Mouse (Mus musculus): ENCODE measurements around the gene Gm28305. TPM values are rescaled to one million over a fixed set of nuclear protein-coding genes. Genes with fewer than 3 reads are reported as not detected.

Gm28305 gene
- not detected in 2 replicates for polyA plus RNA-seq (2014; fragmentation: Nextera tagmentation; extraction: Ambion mirVana)

DNA sequence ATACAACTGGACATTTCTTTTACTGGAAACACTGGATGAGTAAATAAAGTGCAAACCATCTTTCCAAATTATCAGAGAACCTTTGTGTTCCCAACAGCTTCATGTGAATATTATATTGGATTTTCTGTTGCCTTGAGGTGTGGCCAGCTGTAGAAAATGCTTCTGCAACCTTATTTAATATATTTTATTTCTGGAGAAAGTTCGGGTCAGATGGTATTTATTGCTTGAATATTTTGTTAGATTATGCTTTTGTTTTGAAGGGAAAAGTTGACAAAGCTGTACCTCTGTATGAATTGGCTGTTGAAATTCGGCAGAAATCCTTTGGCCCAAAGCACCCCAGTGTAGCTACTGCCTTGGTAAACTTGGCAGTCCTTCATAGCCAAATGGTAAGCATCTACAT lies at the start of gene Gm28305:
Gene Gm28305, plus strand, starts transcription at position 301 of the 400 bp plus-strand sequence.
- Histone ChIP-seq H3K4me3 (replicated peaks; ENCODE audit: low read depth, low read length) (no peak within 1 kb of the TSS), H3K9me3 (ENCODE audit: control insufficient read depth, low read length) (no peaks in the 10 kb centered on the region), H3K27ac (replicated peaks; ENCODE audit: low read depth, low read length) (no peak within 1 kb of the TSS), H3K36me3 (ENCODE audit: control insufficient read depth, insufficient read depth, low read length) (peaks cover 26% of the 10 kb centered on the region; the same call in 1 of the 2 replicates), H3K4me2 (ENCODE audit: low read length) (no peak within 1 kb of the TSS), H3K9ac (replicated peaks; ENCODE audit: low read length) (no peak within 1 kb of the TSS), H3K4me1 (ENCODE audit: control insufficient read depth, insufficient read depth, low read length) (no peaks in the 10 kb centered on the region), H3K27me3 (ENCODE audit: control insufficient read depth, insufficient read depth, low read length) (no peaks in the 10 kb centered on the region)
- ATAC-seq (ENCODE audit: low FRiP score, low TSS enrichment) (no peak), DNase-seq (no peak)
- WGBS: 73% methylated on average over 2 of the region's 2 CpGs

DNA sequence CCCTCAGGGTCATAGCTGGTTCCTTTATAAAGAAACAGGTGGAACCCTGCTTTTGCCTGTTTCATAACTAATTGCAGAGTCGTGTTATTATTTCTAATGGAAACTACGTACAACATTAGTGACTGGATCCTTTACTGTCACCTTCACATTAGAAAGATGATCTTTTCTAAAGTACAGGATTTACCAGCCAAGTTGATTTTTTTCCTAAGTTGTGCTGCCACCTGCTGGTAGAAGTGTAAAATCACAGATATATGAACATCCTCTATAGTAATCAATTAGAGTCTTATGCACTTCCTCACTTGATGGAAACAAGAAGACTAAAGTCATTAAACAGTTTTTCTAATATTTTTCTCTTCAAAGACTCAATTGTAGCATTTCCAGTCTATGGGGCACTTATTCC lies 44.0 kb upstream of the Gm28305 start:
- DNase-seq (peak; percentile 92), ATAC-seq (ENCODE audit: low FRiP score, low TSS enrichment) (no peak)
- 13% methylated on average over 2 of the region's 2 CpGs for WGBS

DNA sequence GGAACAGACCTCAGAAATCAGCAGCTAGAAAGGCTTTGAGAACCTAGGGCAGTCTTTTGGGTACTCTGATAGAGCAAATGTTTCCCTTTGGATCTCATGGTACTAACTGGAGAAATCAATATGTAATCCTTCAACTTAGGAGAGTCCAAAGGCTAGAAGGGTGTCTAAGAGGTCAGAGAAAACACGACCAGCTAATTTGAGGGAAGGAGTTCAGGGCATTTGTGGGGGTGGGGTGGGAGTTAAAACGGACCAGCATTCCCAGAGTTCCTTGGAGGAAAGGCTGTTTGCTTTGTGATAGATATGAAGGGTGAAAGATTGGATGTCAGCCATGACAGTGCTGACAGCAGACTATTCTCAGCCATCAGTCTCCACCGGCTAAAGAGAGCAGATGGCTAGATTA lies 39.9 kb upstream of the Gm28305 start:
- Histone ChIP-seq H3K27ac (replicated peaks; ENCODE audit: low read depth, low read length) (no peak overlapping the region), H3K4me2 (ENCODE audit: low read length) (no peak overlapping the region), H3K9ac (replicated peaks; ENCODE audit: low read length) (no peak overlapping the region), H3K27me3 (ENCODE audit: control insufficient read depth, insufficient read depth, low read length) (no peaks in the 10 kb centered on the region), H3K9me3 (ENCODE audit: control insufficient read depth, low read length) (no peaks in the 10 kb centered on the region), H3K36me3 (ENCODE audit: control insufficient read depth, insufficient read depth, low read length) (no peaks in the 10 kb centered on the region), H3K4me3 (replicated peaks; ENCODE audit: low read depth, low read length) (no peak overlapping the region), H3K4me1 (ENCODE audit: control insufficient read depth, insufficient read depth, low read length) (peaks cover 6% of the 10 kb centered on the region; the same call in 1 of the 2 replicates)
- no peak for ATAC-seq (ENCODE audit: low FRiP score, low TSS enrichment)
- WGBS: 62% methylated on average over 3 of the region's 3 CpGs
- DNase-seq: no peak

More for the DNA sequence above, 44.0 kb upstream of the Gm28305 start:
- Histone ChIP-seq H3K27me3 (ENCODE audit: control insufficient read depth, insufficient read depth, low read length) (no peaks in the 10 kb centered on the region), H3K9me3 (ENCODE audit: control insufficient read depth, low read length) (no peaks in the 10 kb centered on the region), H3K9ac (replicated peaks; ENCODE audit: low read length) (no peak overlapping the region), H3K27ac (replicated peaks; ENCODE audit: low read depth, low read length) (no peak overlapping the region), H3K4me1 (ENCODE audit: control insufficient read depth, insufficient read depth, low read length) (no peaks in the 10 kb centered on the region), H3K36me3 (ENCODE audit: control insufficient read depth, insufficient read depth, low read length) (no peaks in the 10 kb centered on the region), H3K4me3 (replicated peaks; ENCODE audit: low read depth, low read length) (no peak overlapping the region), H3K4me2 (ENCODE audit: low read length) (no peak overlapping the region)

DNA sequence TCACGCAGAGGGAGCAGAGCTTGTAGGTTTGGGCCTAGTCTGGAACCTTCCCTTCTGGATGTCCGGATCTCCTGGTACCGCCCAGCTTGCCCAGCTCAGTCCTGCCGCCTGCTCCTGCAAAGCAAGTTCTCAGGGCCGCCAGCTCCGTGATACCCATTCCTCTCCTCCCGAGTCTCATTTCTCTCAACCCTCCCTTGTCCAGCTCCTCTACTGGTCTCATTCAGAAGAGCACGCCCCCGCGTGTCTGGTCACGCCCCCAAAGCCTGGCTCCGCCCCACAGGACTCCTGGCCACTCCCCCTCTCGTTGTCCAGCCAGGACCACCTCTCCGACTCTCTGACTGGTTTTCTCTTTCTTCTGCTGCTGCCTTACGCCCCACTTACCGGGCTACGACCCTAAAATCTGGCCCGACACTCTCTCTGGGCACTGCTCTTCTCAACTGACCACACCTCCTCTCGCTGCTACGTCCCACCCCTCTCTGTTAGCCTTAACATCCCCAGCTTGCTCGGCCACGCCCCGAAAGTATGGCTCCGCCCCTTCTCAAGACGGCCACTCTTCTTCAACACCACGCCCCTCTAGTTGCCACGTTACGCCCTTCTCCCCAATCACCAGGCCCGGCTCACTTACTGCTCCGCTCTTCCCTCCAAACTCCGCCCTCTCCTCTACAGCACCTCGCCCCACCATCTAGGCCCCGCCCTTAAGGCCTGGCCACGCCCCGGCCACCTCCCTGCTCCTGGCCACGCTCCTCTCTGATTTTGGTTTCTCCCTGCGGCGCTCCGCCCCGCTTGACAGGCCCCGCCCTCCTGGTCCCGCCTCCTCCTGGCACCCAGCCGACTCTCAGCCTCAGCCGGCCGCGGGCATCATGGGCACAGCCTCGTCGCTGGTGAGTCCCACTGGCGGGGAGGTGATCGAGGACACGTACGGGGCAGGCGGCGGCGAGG lies 38.3 kb upstream of the Gm28305 start, which contains the start of gene Nphp3:
Gene Nphp3, plus strand, starts transcription at position 624 of the 939 bp plus-strand sequence.
- H3K27ac ChIP-seq (replicated peaks; ENCODE audit: low read depth, low read length): peak within 1 kb of the TSS; percentile 74
- H3K4me1 ChIP-seq (ENCODE audit: control insufficient read depth, insufficient read depth, low read length): peaks cover 6% of the 10 kb centered on the region; the same call in 1 of the 2 replicates
- WGBS: under 1% methylated on average over 55 of the region's 55 CpGs
- peak within 1 kb of the TSS; percentile 69 for H3K4me2 ChIP-seq (ENCODE audit: low read length)
- peak within 1 kb of the TSS; percentile 39 for H3K9ac ChIP-seq (replicated peaks; ENCODE audit: low read length)
- no peaks in the 10 kb centered on the region for H3K9me3 ChIP-seq (ENCODE audit: control insufficient read depth, low read length)
- no peaks in the 10 kb centered on the region for H3K36me3 ChIP-seq (ENCODE audit: control insufficient read depth, insufficient read depth, low read length)
- ATAC-seq (ENCODE audit: low FRiP score, low TSS enrichment): peak; percentile 98
- H3K4me3 ChIP-seq (replicated peaks; ENCODE audit: low read depth, low read length): peak within 1 kb of the TSS; percentile 61
- DNase-seq: peak; percentile 98
- H3K27me3 ChIP-seq (ENCODE audit: control insufficient read depth, insufficient read depth, low read length): no peaks in the 10 kb centered on the region

DNA sequence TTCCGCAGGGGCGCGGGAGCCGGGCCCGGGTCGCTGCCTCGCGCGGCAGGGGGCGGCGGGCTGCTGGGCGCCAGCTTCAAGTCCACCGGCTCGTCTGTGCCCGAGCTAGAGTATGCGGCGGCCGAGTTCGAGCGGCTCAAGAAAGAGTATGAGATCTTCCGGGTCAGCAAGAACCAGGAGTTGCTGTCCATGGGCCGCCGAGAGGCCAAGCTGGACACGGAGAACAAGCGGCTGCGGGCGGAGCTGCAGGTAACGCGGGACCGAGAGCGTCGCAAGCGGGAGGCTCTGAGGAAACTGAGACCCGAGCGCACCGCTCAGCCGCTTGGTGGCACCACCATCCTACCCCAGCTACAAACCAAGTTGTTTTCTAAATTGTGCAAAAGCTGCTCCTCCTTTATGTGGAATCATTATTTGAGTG lies 37.5 kb upstream of the Gm28305 start:
- Histone ChIP-seq H3K27ac (replicated peaks; ENCODE audit: low read depth, low read length) (peak overlapping the region; percentile 74), H3K9ac (replicated peaks; ENCODE audit: low read length) (peak overlapping the region; percentile 39), H3K4me2 (ENCODE audit: low read length) (peak overlapping the region; percentile 69), H3K27me3 (ENCODE audit: control insufficient read depth, insufficient read depth, low read length) (no peaks in the 10 kb centered on the region), H3K36me3 (ENCODE audit: control insufficient read depth, insufficient read depth, low read length) (no peaks in the 10 kb centered on the region), H3K4me3 (replicated peaks; ENCODE audit: low read depth, low read length) (peak overlapping the region; percentile 61), H3K4me1 (ENCODE audit: control insufficient read depth, insufficient read depth, low read length) (peaks cover 6% of the 10 kb centered on the region; the same call in 1 of the 2 replicates), H3K9me3 (ENCODE audit: control insufficient read depth, low read length) (no peaks in the 10 kb centered on the region)
- peak; percentile 64 for ATAC-seq (ENCODE audit: low FRiP score, low TSS enrichment)
- DNase-seq: peak; percentile 88
- under 1% methylated on average over 37 of the region's 37 CpGs for WGBS

DNA sequence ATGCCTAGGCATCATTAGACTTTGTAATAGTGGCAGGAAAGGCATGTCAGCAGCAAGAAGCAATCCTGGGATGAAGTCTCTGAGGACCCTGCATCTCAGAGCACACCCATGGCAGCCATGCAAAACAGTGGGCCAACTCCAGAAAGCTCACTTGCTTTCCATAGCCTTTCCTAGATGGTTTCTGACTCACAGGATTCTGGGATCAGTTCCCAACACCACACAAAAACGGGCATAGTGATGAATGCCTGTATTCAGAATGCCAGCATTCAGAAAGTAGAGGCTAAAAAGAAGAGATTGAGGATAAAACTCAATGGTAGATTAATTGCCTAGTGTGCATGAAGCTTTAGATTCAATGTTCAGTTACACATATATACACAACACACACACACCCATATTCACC lies 25.9 kb upstream of the Gm28305 start:
- H3K4me2 ChIP-seq (ENCODE audit: low read length): no peak overlapping the region
- 69% methylated on average over 1 of the region's 1 CpGs for WGBS
- no peak overlapping the region for H3K27ac ChIP-seq (replicated peaks; ENCODE audit: low read depth, low read length)
- no peak for ATAC-seq (ENCODE audit: low FRiP score, low TSS enrichment)
- H3K36me3 ChIP-seq (ENCODE audit: control insufficient read depth, insufficient read depth, low read length): peaks cover 12% of the 10 kb centered on the region; the same call in 1 of the 2 replicates
- DNase-seq: no peak
- H3K9ac ChIP-seq (replicated peaks; ENCODE audit: low read length): no peak overlapping the region
- no peaks in the 10 kb centered on the region for H3K4me1 ChIP-seq (ENCODE audit: control insufficient read depth, insufficient read depth, low read length)
- no peaks in the 10 kb centered on the region for H3K9me3 ChIP-seq (ENCODE audit: control insufficient read depth, low read length)
- H3K27me3 ChIP-seq (ENCODE audit: control insufficient read depth, insufficient read depth, low read length): no peaks in the 10 kb centered on the region
- no peak overlapping the region for H3K4me3 ChIP-seq (replicated peaks; ENCODE audit: low read depth, low read length)

DNA sequence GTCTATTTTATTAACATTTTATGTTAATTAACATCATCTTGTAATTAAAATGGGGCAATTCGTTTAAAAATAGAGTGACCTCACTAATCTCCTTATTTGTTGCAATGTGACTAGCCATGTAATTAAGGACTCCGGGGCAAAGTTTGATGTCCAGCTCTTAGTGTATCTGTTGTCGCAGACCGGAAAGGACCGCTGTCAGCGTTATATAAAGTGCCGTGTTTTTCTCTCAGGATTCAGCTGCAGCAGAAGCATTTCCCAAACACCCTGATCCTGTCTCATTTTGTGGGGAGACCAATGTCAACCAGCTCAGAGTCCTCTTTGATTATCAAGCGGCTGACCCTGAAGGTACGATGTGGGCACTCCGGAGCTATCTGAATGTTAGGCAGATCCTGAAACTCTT lies 19.4 kb upstream of the Gm28305 start:
- peaks cover 13% of the 10 kb centered on the region; the same call in 1 of the 2 replicates for H3K36me3 ChIP-seq (ENCODE audit: control insufficient read depth, insufficient read depth, low read length)
- ATAC-seq (ENCODE audit: low FRiP score, low TSS enrichment): no peak
- H3K27me3 ChIP-seq (ENCODE audit: control insufficient read depth, insufficient read depth, low read length): no peaks in the 10 kb centered on the region

DNA sequence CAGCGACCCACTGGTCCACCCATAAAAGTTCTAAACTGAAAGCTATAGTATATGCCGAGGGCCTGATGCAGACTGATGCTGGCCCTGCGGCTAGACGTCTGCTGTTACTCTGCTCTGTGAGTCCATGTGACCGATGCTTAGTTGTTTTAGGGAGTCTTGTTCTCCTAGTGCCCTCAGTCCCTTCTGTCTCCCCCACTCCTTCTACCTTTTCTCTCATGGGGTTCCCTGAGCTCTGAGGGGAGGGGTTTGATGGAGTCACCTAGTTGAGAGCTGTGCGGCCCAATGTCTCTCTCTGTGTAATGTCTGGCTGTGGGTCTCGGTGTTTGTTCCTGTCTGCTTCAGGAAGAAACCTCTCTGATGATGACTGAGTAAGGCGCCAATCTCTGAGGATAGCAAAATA lies 13.3 kb upstream of the Gm28305 start:
- Histone ChIP-seq H3K36me3 (ENCODE audit: control insufficient read depth, insufficient read depth, low read length) (peaks cover 15% of the 10 kb centered on the region; the same call in 1 of the 2 replicates), H3K9me3 (ENCODE audit: control insufficient read depth, low read length) (no peaks in the 10 kb centered on the region), H3K4me3 (replicated peaks; ENCODE audit: low read depth, low read length) (no peak overlapping the region), H3K9ac (replicated peaks; ENCODE audit: low read length) (no peak overlapping the region), H3K27ac (replicated peaks; ENCODE audit: low read depth, low read length) (no peak overlapping the region), H3K4me2 (ENCODE audit: low read length) (no peak overlapping the region), H3K4me1 (ENCODE audit: control insufficient read depth, insufficient read depth, low read length) (no peaks in the 10 kb centered on the region), H3K27me3 (ENCODE audit: control insufficient read depth, insufficient read depth, low read length) (no peaks in the 10 kb centered on the region)
- DNase-seq (no peak), ATAC-seq (ENCODE audit: low FRiP score, low TSS enrichment) (no peak)
- WGBS: 96% methylated on average over 8 of the region's 8 CpGs

More for the DNA sequence above, 19.4 kb upstream of the Gm28305 start:
- no peak overlapping the region for H3K4me2 ChIP-seq (ENCODE audit: low read length)
- no peaks in the 10 kb centered on the region for H3K9me3 ChIP-seq (ENCODE audit: control insufficient read depth, low read length)
- 95% methylated on average over 10 of the region's 10 CpGs for WGBS
- H3K9ac ChIP-seq (replicated peaks; ENCODE audit: low read length): no peak overlapping the region
- no peak overlapping the region for H3K4me3 ChIP-seq (replicated peaks; ENCODE audit: low read depth, low read length)
- H3K4me1 ChIP-seq (ENCODE audit: control insufficient read depth, insufficient read depth, low read length): no peaks in the 10 kb centered on the region
- no peak overlapping the region for H3K27ac ChIP-seq (replicated peaks; ENCODE audit: low read depth, low read length)
- no peak for DNase-seq

All from midbrain, embryonic 14.5 days (tissue).